Mouse (Mus musculus) neural tube, embryonic 12.5 days (tissue): ENCODE results near the gene Ythdc1. TPM values are rescaled to one million over a fixed set of nuclear protein-coding genes. Genes with fewer than 3 reads are reported as not detected.

Experiments used
- polyA plus RNA-seq: library from polyadenylated mRNA; unstranded; fragments of >200 nt; fragmentation: Nextera tagmentation; extraction: Ambion mirVana; gene quantifications from 2 replicates; pipeline ENCODE4 v1.2.1, GENCODE M21; 2016

Ythdc1 gene
- polyA plus RNA-seq, 1 experiment from 2014 or later: 50.6 TPM

Other genes with a start within 250 kb of the Ythdc1 start
- not detected in 2 replicates for gene Tmprss11f, start 171.8 kb upstream of the Ythdc1 start, polyA plus RNA-seq
- gene Tmprss11b, start 127.9 kb upstream of the Ythdc1 start, polyA plus RNA-seq: not detected in 2 replicates
- not detected in 2 replicates for gene Tmprss11e, start 58.4 kb upstream of the Ythdc1 start, polyA plus RNA-seq
- not detected in 2 replicates for gene Ugt2b34, start 102.7 kb downstream of the Ythdc1 start, polyA plus RNA-seq
- not detected in 2 replicates for gene Ugt2b1, start 122.3 kb downstream of the Ythdc1 start, polyA plus RNA-seq
- gene Ugt2b35, start 196.6 kb downstream of the Ythdc1 start, polyA plus RNA-seq: not detected in 2 replicates